Mouse (Mus musculus): ENCODE data around the gene Sigmar1.
"Not testable (repeated sequence)": the region's sequence is repeated elsewhere in the genome, so short reads cannot be mapped to it uniquely, and the experiment has no call there.

The Sigmar1 gene

GRCm38 (mm10) chr4:41712421-41713196 is 43.3 kb downstream of the Sigmar1 start:
- CTCF ChIA-PET, result interaction anchor here (0.9 kb wide), 1 partner anchor 25 kb away, joined by 3 read pairs; no protein-coding TSS in a partner anchor

- CTCF ChIA-PET, result interaction anchor here (0.9 to 1.0 kb wide), 2 partner anchors 26 to 29 kb away, joined by 3 to 4 read pairs; no protein-coding TSS in a partner anchor
Measured at GRCm38 (mm10) chr4:41711705-41712375, 44.1 kb downstream of the Sigmar1 start.

- CTCF ChIA-PET, result no interaction called here
Measured at GRCm38 (mm10) chr4:41710229-41710628, 45.7 kb downstream of the Sigmar1 start.

- CTCF ChIA-PET, result no interaction called here
Measured at GRCm38 (mm10) chr4:41708192-41708745, 47.7 kb downstream of the Sigmar1 start.

- CTCF ChIA-PET, result interaction anchor here (0.8 kb wide), 1 partner anchor 93 kb away, joined by 3 read pairs; no protein-coding TSS in a partner anchor
Measured at GRCm38 (mm10) chr4:41707011-41707535, 48.9 kb downstream of the Sigmar1 start.

GRCm38 (mm10) chr4:41705922-41706754 is 49.8 kb downstream of the Sigmar1 start:
- CTCF ChIA-PET, result no interaction called here

- CTCF ChIA-PET, result no interaction called here
Measured at GRCm38 (mm10) chr4:41704651-41705050, 51.3 kb downstream of the Sigmar1 start.

GRCm38 (mm10) chr4:41702226-41702625 is 53.7 kb downstream of the Sigmar1 start:
- CTCF ChIA-PET, result not testable (repeated sequence)

GRCm38 (mm10) chr4:41700224-41700623 is 55.7 kb downstream of the Sigmar1 start:
- CTCF ChIA-PET, result not testable (repeated sequence)

- CTCF ChIA-PET, result not testable (repeated sequence)
Measured at GRCm38 (mm10) chr4:41699783-41700182, 56.2 kb downstream of the Sigmar1 start, which contains the start of gene Il11ra1. TSS of gene Il11ra1 (plus strand) at chr4:41699989.

- CTCF ChIA-PET, result not testable (repeated sequence)
Measured at GRCm38 (mm10) chr4:41698421-41699016, 57.4 kb downstream of the Sigmar1 start.

GRCm38 (mm10) chr4:41696930-41697841 is 58.8 kb downstream of the Sigmar1 start, which contains the start of gene Cntfr:
TSS of gene Cntfr (minus strand) at chr4:41697089.
- CTCF ChIA-PET, result not testable (repeated sequence)

GRCm38 (mm10) chr4:41696452-41696851 is 59.5 kb downstream of the Sigmar1 start:
- CTCF ChIA-PET, result not testable (repeated sequence)

- CTCF ChIA-PET, result not testable (repeated sequence)
Measured at GRCm38 (mm10) chr4:41695800-41696199, 60.2 kb downstream of the Sigmar1 start.

GRCm38 (mm10) chr4:41693511-41693910 is 62.4 kb downstream of the Sigmar1 start:
- CTCF ChIA-PET, result not testable (repeated sequence)

GRCm38 (mm10) chr4:41690014-41690413 is 65.9 kb downstream of the Sigmar1 start:
- CTCF ChIA-PET, result not testable (repeated sequence)

GRCm38 (mm10) chr4:41688562-41688961 is 67.4 kb downstream of the Sigmar1 start:
- CTCF ChIA-PET, result not testable (repeated sequence)

Measured in spleen, embryonic (tissue).